Mouse (Mus musculus) embryonic facial prominence, embryonic 14.5 days (tissue): ENCODE results near the gene Poln. TPM values are rescaled to one million over a fixed set of nuclear protein-coding genes. Genes with fewer than 3 reads are reported as not detected.

ENCODE experiments used
- ATAC-seq: fragments of 200-750 bp; cut with Nextera tagmentation; 2 replicates; pipeline ENCODE4 v1.8.0; 2017; ENCODE audit warnings: low read depth, moderate number of reproducible peaks, moderate TSS enrichment
- DNase-seq: peaks from one replicate; pipeline ENCODE4 v3.0.0-alpha.2; 2015; ENCODE audit warnings: low spot score
- H3K27ac ChIP-seq: fragments of 300-500 bp; sonication (generic); replicated peaks from 2 replicates; pipeline ENCODE4 v1.5.1; 2014; ENCODE audit warnings: low read depth, mild to moderate bottlenecking, low read length, moderate library complexity
- H3K27me3 ChIP-seq: fragments of 300-500 bp; sonication (generic); replicated peaks from 2 replicates; pipeline ENCODE4 v1.6.1; 2014; ENCODE audit warnings: low read length; ENCODE audit not compliant: control insufficient read depth, insufficient read depth
- H3K36me3 ChIP-seq: fragments of 300-500 bp; sonication (generic); 2 replicates; pipeline ENCODE4 v1.6.1; 2014; ENCODE audit warnings: low read length, mixed read lengths; ENCODE audit not compliant: control insufficient read depth, insufficient read depth
- H3K4me1 ChIP-seq: fragments of 300-500 bp; sonication (generic); 2 replicates; pipeline ENCODE4 v1.6.1; 2014; ENCODE audit warnings: antibody characterized with exemption, low read length; ENCODE audit not compliant: control insufficient read depth, insufficient read depth
- H3K4me2 ChIP-seq: fragments of 300-500 bp; sonication (generic); 2 replicates; pipeline ENCODE4 v1.6.1; 2014; ENCODE audit warnings: low read depth, mild to moderate bottlenecking, low read length, moderate library complexity, mixed read lengths
- H3K4me3 ChIP-seq: fragments of 300-500 bp; sonication (generic); 2 replicates; pipeline ENCODE4 v1.5.1; 2014; ENCODE audit warnings: low read depth, mild to moderate bottlenecking, low read length
- H3K9ac ChIP-seq: fragments of 300-500 bp; sonication (generic); 2 replicates; pipeline ENCODE4 v1.6.1; 2014; ENCODE audit warnings: low read depth, mild to moderate bottlenecking, low read length, moderate library complexity, mixed read lengths
- H3K9me3 ChIP-seq: fragments of 300-500 bp; sonication (generic); 2 replicates; pipeline ENCODE4 v1.6.1; 2016; ENCODE audit warnings: low read length; ENCODE audit not compliant: control insufficient read depth
- WGBS: fragments of 180-500 bp; shearing (Covaris S2); extraction: QIAGEN DNeasy Blood & Tissue Kit; methylation state at CpG from one replicate; pipeline ENCODE4 v1.1.7; 2014; 5-methylcytosine and 5-hydroxymethylcytosine counted together
- polyA plus RNA-seq: library from polyadenylated mRNA; unstranded; fragments of >200 nt; fragmentation: Nextera tagmentation; extraction: Ambion mirVana; gene quantifications from 2 replicates; pipeline ENCODE4 v1.2.1, GENCODE M21; 2014

The Poln gene
- 0.94 and 1.9 TPM in 2 replicates for polyA plus RNA-seq

DNA sequence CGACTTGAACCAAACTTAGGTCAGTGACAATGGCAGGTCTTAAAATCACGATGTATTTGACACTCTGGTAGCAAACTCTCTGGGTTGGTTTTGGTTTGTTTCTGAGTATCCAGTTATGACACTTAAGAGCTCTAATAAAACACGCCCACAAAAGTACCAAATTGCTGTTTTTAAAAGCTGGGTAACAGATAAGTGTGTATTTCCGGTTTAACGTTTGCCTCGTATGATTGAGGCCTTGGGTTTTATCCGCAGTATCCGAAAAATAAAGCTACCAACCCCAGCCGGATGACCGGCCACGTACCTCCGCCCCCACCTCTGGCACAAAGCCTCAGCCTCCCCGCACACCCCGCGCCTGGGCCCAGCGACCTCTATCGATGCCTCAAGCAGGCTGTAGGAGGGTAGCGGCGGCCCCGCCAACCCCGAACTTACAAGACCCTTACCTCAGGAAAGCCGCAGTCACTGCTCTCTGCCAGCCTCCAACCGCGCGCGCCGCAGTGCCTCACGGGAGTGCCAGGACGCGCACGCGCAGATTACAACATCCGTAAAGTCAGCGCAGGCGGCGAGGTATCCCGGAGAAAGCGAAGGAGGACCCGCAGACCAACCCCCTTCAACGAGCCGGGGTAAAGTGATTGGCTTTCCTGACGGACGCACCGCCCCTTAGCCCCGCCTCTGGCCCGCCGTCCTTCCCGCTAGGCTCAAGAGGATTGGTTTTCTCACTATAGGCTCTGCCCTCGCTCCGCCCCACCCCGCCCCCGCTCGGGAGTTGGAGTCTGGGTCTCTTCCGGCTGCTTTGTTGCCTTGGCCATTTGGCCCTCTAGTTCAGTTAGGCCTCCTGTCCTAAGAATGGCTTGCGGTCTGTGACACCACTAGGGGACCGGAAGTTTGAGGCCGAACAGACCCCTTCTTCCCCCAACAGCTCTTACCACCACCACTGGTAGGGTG, at the start of gene Poln, which contains the start of gene Haus3:
Gene Poln (minus strand): TSS at position 499 of the 942 bp plus-strand sequence.
Gene Haus3 (minus strand): TSS at position 578 of the 942 bp plus-strand sequence.
- under 1% methylated on average over 48 of the region's 57 CpGs for WGBS
- DNase-seq = peak; percentile 99
- peaks cover 13% of the 10 kb centered on the region for H3K4me1 ChIP-seq
- peak; percentile 99 for ATAC-seq
- no peaks in the 10 kb centered on the region for H3K27me3 ChIP-seq
- peak within 1 kb of the TSS; percentile 77 for H3K4me3 ChIP-seq
- H3K9me3 ChIP-seq = no peaks in the 10 kb centered on the region
- peaks cover 16% of the 10 kb centered on the region for H3K36me3 ChIP-seq
- H3K9ac ChIP-seq = peak within 1 kb of the TSS; percentile 89
- peak within 1 kb of the TSS; percentile 85 for H3K27ac ChIP-seq
- H3K4me2 ChIP-seq = peak within 1 kb of the TSS; percentile 70

DNA sequence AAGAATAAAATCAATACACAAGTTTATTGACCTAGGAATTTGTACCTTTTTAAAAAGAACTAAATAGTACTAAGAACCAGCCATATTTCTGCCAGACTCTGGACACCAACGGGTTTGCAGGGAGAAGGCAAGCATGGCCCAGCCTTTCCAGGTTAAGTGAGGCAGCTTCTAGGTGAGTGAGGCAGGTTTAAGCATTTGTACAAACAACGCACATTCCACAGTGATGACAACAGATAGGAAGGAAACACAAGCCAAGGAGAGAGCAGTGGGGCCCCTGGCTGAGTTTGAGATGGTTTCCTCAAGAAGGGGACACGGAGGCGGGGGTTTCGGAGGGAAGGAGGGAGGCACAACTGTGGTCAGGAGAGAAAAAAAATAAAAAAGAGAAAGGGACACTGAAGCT, 49.4 kb upstream of the Poln start:
- 71% methylated on average over 5 of the region's 5 CpGs for WGBS
- no peaks in the 10 kb centered on the region for H3K27me3 ChIP-seq
- H3K4me3 ChIP-seq = no peak overlapping the region
- no peaks in the 10 kb centered on the region for H3K4me1 ChIP-seq
- no peaks in the 10 kb centered on the region for H3K9me3 ChIP-seq
- no peak overlapping the region for H3K4me2 ChIP-seq
- H3K27ac ChIP-seq = no peak overlapping the region
- H3K36me3 ChIP-seq = no peaks in the 10 kb centered on the region
- ATAC-seq (no peak; the same call in 1 of the 2 replicates), DNase-seq (peak; percentile 29)
- no peak overlapping the region for H3K9ac ChIP-seq

DNA sequence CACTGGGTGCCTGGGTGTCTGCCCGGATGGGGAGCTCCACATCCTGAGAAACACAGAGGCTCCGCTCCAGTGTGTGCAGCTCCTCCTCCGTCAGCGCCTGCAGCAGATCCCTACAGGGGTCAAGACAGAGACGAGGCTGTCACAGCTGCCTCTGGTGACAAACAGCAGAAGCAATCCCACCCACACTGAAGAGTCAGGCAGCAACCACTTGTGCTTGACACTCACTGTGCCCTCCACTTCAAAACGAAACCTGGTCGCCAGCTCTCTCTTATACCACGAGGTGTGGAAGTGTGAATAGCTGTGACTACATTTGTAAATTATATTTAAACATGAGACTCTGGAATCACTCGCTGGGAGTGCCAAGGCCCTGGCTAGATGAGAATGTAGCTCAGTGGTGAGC, 48.5 kb upstream of the Poln start:
- WGBS = 44% methylated on average over 9 of the region's 9 CpGs
- no peaks in the 10 kb centered on the region for H3K36me3 ChIP-seq
- no peak overlapping the region for H3K4me2 ChIP-seq
- no peak overlapping the region for H3K27ac ChIP-seq
- H3K4me1 ChIP-seq = no peaks in the 10 kb centered on the region
- DNase-seq (peak; percentile 28), ATAC-seq (peak; percentile 44; the same call in 1 of the 2 replicates)
- H3K27me3 ChIP-seq = no peaks in the 10 kb centered on the region
- H3K4me3 ChIP-seq = no peak overlapping the region
- H3K9ac ChIP-seq = no peak overlapping the region
- H3K9me3 ChIP-seq = no peaks in the 10 kb centered on the region

DNA sequence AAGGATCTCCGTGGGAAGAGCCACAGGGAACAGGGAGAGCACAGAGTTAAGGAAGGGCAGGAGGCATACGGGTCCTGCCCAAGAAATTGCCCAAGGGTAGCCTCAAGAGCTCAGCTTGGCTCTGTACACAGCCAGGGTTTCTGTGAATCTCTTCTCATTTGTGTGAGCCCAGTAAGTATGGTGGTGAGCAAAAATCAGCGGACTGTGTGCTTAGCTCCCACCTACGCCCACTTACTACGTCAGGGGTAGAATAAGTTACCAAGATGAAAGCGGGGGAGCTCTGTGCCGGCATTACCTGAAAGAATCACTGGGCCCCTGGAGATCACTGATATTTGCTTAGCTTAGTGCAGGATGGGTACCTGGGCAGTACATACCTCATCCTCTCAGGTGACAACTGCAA, 46.8 kb upstream of the Poln start:
- 75% methylated on average over 7 of the region's 7 CpGs for WGBS

DNA sequence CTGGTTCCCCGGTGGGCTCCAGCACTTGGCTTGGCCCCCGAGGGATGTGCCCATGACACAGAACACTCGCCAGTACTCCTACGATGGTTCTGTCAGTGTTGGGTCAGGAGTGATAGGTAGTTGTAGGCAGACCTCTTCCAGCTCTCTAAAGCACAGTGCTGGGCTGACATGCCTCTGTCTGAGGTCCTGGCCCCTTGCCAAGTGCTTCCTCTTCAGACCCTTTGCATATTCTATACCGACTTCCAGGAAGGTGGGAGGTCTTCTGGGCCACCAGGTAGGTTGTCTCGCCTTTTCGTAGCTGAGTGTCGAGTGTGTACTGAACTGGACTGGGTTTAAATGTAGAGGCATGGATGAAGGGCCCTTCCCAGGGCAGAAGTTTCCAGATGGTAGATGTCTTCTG, 44.4 kb upstream of the Poln start:
- H3K9ac ChIP-seq = no peak overlapping the region
- H3K4me1 ChIP-seq = no peaks in the 10 kb centered on the region
- H3K9me3 ChIP-seq = no peaks in the 10 kb centered on the region
- H3K27me3 ChIP-seq = no peaks in the 10 kb centered on the region
- no peak for DNase-seq
- no peaks in the 10 kb centered on the region for H3K36me3 ChIP-seq
- no peak for ATAC-seq
- H3K4me3 ChIP-seq = no peak overlapping the region
- no peak overlapping the region for H3K27ac ChIP-seq
- no peak overlapping the region for H3K4me2 ChIP-seq
- 65% methylated on average over 8 of the region's 8 CpGs for WGBS

More for the DNA sequence above, 46.8 kb upstream of the Poln start:
- no peaks in the 10 kb centered on the region for H3K27me3 ChIP-seq
- H3K4me2 ChIP-seq = no peak overlapping the region
- no peak overlapping the region for H3K4me3 ChIP-seq
- H3K4me1 ChIP-seq = no peaks in the 10 kb centered on the region
- ATAC-seq (no peak), DNase-seq (no peak)
- H3K36me3 ChIP-seq = no peaks in the 10 kb centered on the region
- no peak overlapping the region for H3K27ac ChIP-seq
- no peaks in the 10 kb centered on the region for H3K9me3 ChIP-seq
- no peak overlapping the region for H3K9ac ChIP-seq

DNA sequence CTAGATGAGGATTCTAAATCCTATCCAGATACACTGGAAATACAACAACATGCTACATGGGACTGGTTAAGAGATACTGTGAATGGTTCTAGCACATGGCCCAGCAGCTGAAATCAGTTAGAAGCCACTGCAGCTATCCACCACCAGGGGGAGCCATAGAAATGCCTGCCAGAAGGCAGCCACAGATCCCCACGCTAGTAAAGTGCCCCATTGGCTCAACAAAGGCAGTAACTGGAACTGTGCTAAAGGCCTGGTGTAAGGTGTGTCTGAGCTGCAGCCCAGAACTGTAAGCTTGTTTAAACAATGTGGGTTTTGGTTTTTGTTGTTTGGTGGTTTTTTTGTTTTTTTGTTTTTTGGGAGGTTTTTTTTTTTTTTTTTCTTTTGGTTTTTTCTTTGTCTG, 41.0 kb upstream of the Poln start:
- Histone ChIP-seq H3K4me3 (no peak overlapping the region), H3K9ac (no peak overlapping the region), H3K27ac (no peak overlapping the region), H3K36me3 (no peaks in the 10 kb centered on the region), H3K9me3 (no peaks in the 10 kb centered on the region), H3K27me3 (no peaks in the 10 kb centered on the region), H3K4me1 (no peaks in the 10 kb centered on the region), H3K4me2 (no peak overlapping the region)
- WGBS = 0% methylated on average over 1 of the region's 1 CpGs
- DNase-seq (peak; percentile 90), ATAC-seq (peak; percentile 92)

DNA sequence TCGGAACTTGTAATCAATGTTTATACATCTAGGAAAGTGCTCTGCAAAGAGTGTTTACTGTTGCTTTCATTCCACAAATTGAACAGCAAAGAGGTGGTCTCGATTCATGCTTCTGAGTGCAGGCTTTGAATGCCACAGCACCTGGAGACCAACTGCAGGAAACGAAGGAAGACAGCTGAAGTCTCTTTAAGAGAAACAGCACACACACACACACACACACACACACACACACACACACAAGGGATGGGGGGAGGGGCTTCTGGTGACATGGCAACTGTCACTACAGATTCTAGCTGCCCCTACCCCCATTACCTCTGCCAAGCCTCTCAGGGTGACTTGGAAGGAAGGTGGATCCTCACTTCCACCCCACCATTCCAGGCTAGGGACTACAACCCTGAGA, 38.3 kb upstream of the Poln start:
- no peak overlapping the region for H3K9ac ChIP-seq
- no peak overlapping the region for H3K27ac ChIP-seq
- ATAC-seq = no peak
- H3K4me2 ChIP-seq = no peak overlapping the region
- H3K36me3 ChIP-seq = no peaks in the 10 kb centered on the region
- H3K4me1 ChIP-seq = no peaks in the 10 kb centered on the region
- H3K27me3 ChIP-seq = no peaks in the 10 kb centered on the region
- no peaks in the 10 kb centered on the region for H3K9me3 ChIP-seq
- no peak for DNase-seq
- H3K4me3 ChIP-seq = no peak overlapping the region
- WGBS = 37% methylated on average over 3 of the region's 3 CpGs

DNA sequence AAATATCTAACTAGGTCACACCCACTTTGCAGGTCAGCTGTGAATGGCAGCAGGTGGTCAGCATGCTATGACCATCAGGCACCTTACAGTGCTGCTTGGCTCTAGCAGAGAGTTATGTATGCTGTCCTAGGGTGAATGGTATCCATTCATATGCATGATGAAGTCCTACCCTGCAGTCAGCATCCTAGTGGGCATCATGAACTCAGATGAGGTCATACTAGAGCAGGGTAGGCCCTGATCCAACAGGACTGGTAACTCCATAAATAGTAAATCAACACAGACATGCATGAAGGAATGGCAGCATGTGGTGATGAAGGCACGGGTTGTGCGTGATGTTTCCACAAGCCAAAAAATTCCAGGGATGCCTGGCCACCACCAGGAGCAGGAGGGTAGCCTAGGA, 36.5 kb upstream of the Poln start:
- Histone ChIP-seq H3K27ac (no peak overlapping the region), H3K27me3 (no peaks in the 10 kb centered on the region), H3K4me3 (no peak overlapping the region), H3K4me1 (no peaks in the 10 kb centered on the region), H3K36me3 (no peaks in the 10 kb centered on the region), H3K9me3 (no peaks in the 10 kb centered on the region), H3K9ac (no peak overlapping the region), H3K4me2 (no peak overlapping the region)
- ATAC-seq (no peak), DNase-seq (no peak)
- WGBS = 73% methylated on average over 2 of the region's 2 CpGs
